Mouse (Mus musculus) retina, postnatal 7 days (tissue): ENCODE results near the gene Cpd.
"Not testable (repeated sequence)": the region's sequence is repeated elsewhere in the genome, so short reads cannot be mapped to it uniquely, and the experiment has no call there.

Source experiments
- DNase-seq: peaks from one replicate; pipeline ENCODE4 v3.0.0-alpha.2; 2012; ENCODE audit warnings: low read depth, low spot score

Cpd gene

GRCm38 (mm10) chr11:76847354-76847753 is 536 bp upstream of the Cpd start:
- no peak for DNase-seq

- peak; percentile 8 for DNase-seq
Observed at GRCm38 (mm10) chr11:76846011-76846877, 574 bp downstream of the Cpd start.

- DNase-seq = no peak
Observed at GRCm38 (mm10) chr11:76845275-76845980, 1.4 kb downstream of the Cpd start.

GRCm38 (mm10) chr11:76838573-76838972 is 8.2 kb downstream of the Cpd start:
- no peak for DNase-seq

- DNase-seq = no peak
Observed at GRCm38 (mm10) chr11:76836317-76836716, 10.5 kb downstream of the Cpd start.

- DNase-seq = no peak
Observed at GRCm38 (mm10) chr11:76835868-76836267, 10.9 kb downstream of the Cpd start.

GRCm38 (mm10) chr11:76834665-76835064 is 12.2 kb downstream of the Cpd start:
- DNase-seq = no peak

- DNase-seq = no peak
Observed at GRCm38 (mm10) chr11:76824885-76825265, 21.9 kb downstream of the Cpd start.

- no peak for DNase-seq
Observed at GRCm38 (mm10) chr11:76824238-76824884, 22.5 kb downstream of the Cpd start.

GRCm38 (mm10) chr11:76823641-76824040 is 23.2 kb downstream of the Cpd start:
- no peak for DNase-seq

GRCm38 (mm10) chr11:76821353-76821752 is 25.5 kb downstream of the Cpd start:
- DNase-seq = no peak

GRCm38 (mm10) chr11:76817664-76818063 is 29.2 kb downstream of the Cpd start:
- DNase-seq = no peak

GRCm38 (mm10) chr11:76810706-76811495 is 35.9 kb downstream of the Cpd start:
- DNase-seq = no peak

GRCm38 (mm10) chr11:76809450-76809849 is 37.4 kb downstream of the Cpd start:
- DNase-seq = no peak

- no peak for DNase-seq
Observed at GRCm38 (mm10) chr11:76808550-76808949, 38.3 kb downstream of the Cpd start.

GRCm38 (mm10) chr11:76807007-76807679 is 39.7 kb downstream of the Cpd start:
- no peak for DNase-seq

GRCm38 (mm10) chr11:76806026-76806425 is 40.8 kb downstream of the Cpd start:
- DNase-seq = no peak

GRCm38 (mm10) chr11:76805072-76805471 is 41.7 kb downstream of the Cpd start:
- DNase-seq = not testable (repeated sequence)

GRCm38 (mm10) chr11:76803266-76803665 is 43.6 kb downstream of the Cpd start:
- DNase-seq = no peak

- no peak for DNase-seq
Observed at GRCm38 (mm10) chr11:76797236-76797635, 49.6 kb downstream of the Cpd start.

- no peak for DNase-seq
Observed at GRCm38 (mm10) chr11:76795326-76795725, 51.5 kb downstream of the Cpd start.
